Mouse (Mus musculus) heart, postnatal 0 days (tissue): ENCODE data around the gene Atp6v0d1. TPM values are rescaled to one million over a fixed set of nuclear protein-coding genes. Genes with fewer than 3 reads are reported as not detected.

Source experiments
- ATAC-seq: fragments of 200-750 bp; cut with Nextera tagmentation; 2 replicates; pipeline ENCODE4 v1.8.0; 2017; ENCODE audit warnings: low read depth, moderate number of reproducible peaks, moderate library complexity; ENCODE audit not compliant: insufficient read depth
- DNase-seq: peaks from one replicate; pipeline ENCODE4 v3.0.0-alpha.2; 2016; ENCODE audit warnings: low spot score
- H3K27ac ChIP-seq: fragments of 300-500 bp; sonication (generic); 2 replicates; pipeline ENCODE4 v1.5.1; 2014; ENCODE audit warnings: low read depth, mild to moderate bottlenecking
- H3K27me3 ChIP-seq: fragments of 300-500 bp; sonication (generic); 2 replicates; pipeline ENCODE4 v1.6.1; 2014; ENCODE audit warnings: low read length, mixed read lengths; ENCODE audit not compliant: control insufficient read depth, insufficient read depth
- H3K36me3 ChIP-seq: fragments of 300-500 bp; sonication (generic); replicated peaks from 2 replicates; pipeline ENCODE4 v1.6.1; 2014; ENCODE audit warnings: low read length, mixed read lengths; ENCODE audit not compliant: control insufficient read depth, insufficient read depth
- H3K4me1 ChIP-seq: fragments of 300-500 bp; sonication (generic); 2 replicates; pipeline ENCODE4 v1.6.1; 2014; ENCODE audit warnings: antibody characterized with exemption; ENCODE audit not compliant: control insufficient read depth, insufficient read depth
- H3K4me2 ChIP-seq: fragments of 300-500 bp; sonication (generic); 2 replicates; pipeline ENCODE4 v1.6.1; 2014; ENCODE audit warnings: low read depth, mild to moderate bottlenecking, low read length, moderate library complexity
- H3K4me3 ChIP-seq: fragments of 300-500 bp; sonication (generic); 2 replicates; pipeline ENCODE4 v1.5.1; 2014; ENCODE audit warnings: low read depth, low read length
- H3K9ac ChIP-seq: fragments of 300-500 bp; sonication (generic); replicated peaks from 2 replicates; pipeline ENCODE4 v1.6.1; 2014; ENCODE audit warnings: low read depth, low read length, mixed read lengths
- H3K9me3 ChIP-seq: fragments of 300-500 bp; sonication (generic); replicated peaks from 2 replicates; pipeline ENCODE4 v1.6.1; 2016; ENCODE audit warnings: low read length; ENCODE audit not compliant: control insufficient read depth
- CTCF ChIP-seq: IDR thresholded peaks from 2 replicates; pipeline ENCODE4 v1.5.1; 2016; ENCODE audit warnings: antibody characterized with exemption, control low read depth, low read depth
- EP300 ChIP-seq: IDR thresholded peaks from 2 replicates; pipeline ENCODE4 v1.6.1; 2016; ENCODE audit warnings: antibody characterized with exemption, low read depth
- WGBS: fragments of 180-500 bp; shearing (Covaris S2); extraction: QIAGEN DNeasy Blood & Tissue Kit; methylation state at CpG from one replicate; pipeline ENCODE4 v1.1.7; 2014; 5-methylcytosine and 5-hydroxymethylcytosine counted together
- microRNA counts: library from miRNA; unstranded; fragments of <30 nt; microRNA quantifications from one replicate; lab custom pipeline; 2015
- microRNA-seq: library from miRNA; unstranded; fragments of <30 nt; microRNA quantifications from one replicate; pipeline ENCODE4, GENCODE M21; 2016
- polyA plus RNA-seq: library from polyadenylated mRNA; unstranded; fragments of >200 nt; fragmentation: Nextera tagmentation; extraction: Ambion mirVana; gene quantifications from 2 replicates; pipeline ENCODE4 v1.2.1, GENCODE M21; 2015
- total RNA-seq: library from RNA; depleted of rRNA; stranded (reverse); fragments of >200 nt; gene quantifications from 2 replicates; pipeline ENCODE4 v1.2.3, GENCODE M21; 2014; ENCODE audit warnings: low replicate concordance; rRNA removed

Gene Atp6v0d1
- total and polyA plus RNA-seq, 2 experiments from 2014 or later = 57.5 to 60.8 TPM

- TF ChIP-seq EP300 (no peak), CTCF (no peak)
- Histone ChIP-seq H3K4me2 (peak overlapping the region; percentile 24; the same call in 1 of the 2 replicates), H3K36me3 (peaks cover 16% of the 10 kb centered on the region), H3K9me3 (no peaks in the 10 kb centered on the region), H3K9ac (no peak overlapping the region; the same call in 1 of the 2 replicates), H3K27ac (peak overlapping the region; percentile 65), H3K4me1 (peaks cover 25% of the 10 kb centered on the region), H3K27me3 (no peaks in the 10 kb centered on the region), H3K4me3 (no peak overlapping the region)
- DNase-seq (no peak), ATAC-seq (no peak)
- 17% methylated on average over 5 of the region's 5 CpGs for WGBS
Observed at GRCm38 (mm10) chr8:105474680-105475079, 91.2 kb downstream of the Atp6v0d1 start.

MicroRNA genes within 50 kb of the gene (microRNA counts, 519-probe panel; counts per million panel counts)
- microRNA mmu-miR-1966 (lab: Ali Mortazavi, UCI) = not detected

Small RNAs within 50 kb of the gene (microRNA-seq; reads per million reads assigned to microRNA genes)
- not detected for gene Mir1966

Other genes starting within 250 kb of the Atp6v0d1 start
- 4.0 and 5.8 TPM in 2 replicates for gene Lrrc29, start 239.8 kb downstream of the Atp6v0d1 start, total RNA-seq
- gene Lrrc29, start 239.8 kb downstream of the Atp6v0d1 start, polyA plus RNA-seq = 1.1 and 1.5 TPM in 2 replicates
- 69.3 and 81.0 TPM in 2 replicates for gene Tmem208, start 239.7 kb downstream of the Atp6v0d1 start, total RNA-seq
- gene Tmem208, start 239.7 kb downstream of the Atp6v0d1 start, polyA plus RNA-seq = 66.2 and 68.9 TPM in 2 replicates
- 6.4 and 6.9 TPM in 2 replicates for gene Fhod1, start 218.1 kb downstream of the Atp6v0d1 start, total RNA-seq
- 0.70 and 0.72 TPM in 2 replicates for gene Fhod1, start 218.1 kb downstream of the Atp6v0d1 start, polyA plus RNA-seq
- gene Slc9a5, start 217.2 kb downstream of the Atp6v0d1 start, total RNA-seq = 1.2 and 3.9 TPM in 2 replicates
- gene Slc9a5, start 217.2 kb downstream of the Atp6v0d1 start, polyA plus RNA-seq = 0.27 and 0.41 TPM in 2 replicates
- gene Plekhg4, start 192.8 kb downstream of the Atp6v0d1 start, total RNA-seq = not detected in 2 replicates
- gene Plekhg4, start 192.8 kb downstream of the Atp6v0d1 start, polyA plus RNA-seq = 0.03 and 0.08 TPM in 2 replicates
- not detected in 2 replicates for gene Kctd19, start 152.5 kb downstream of the Atp6v0d1 start, total RNA-seq
- not detected in 2 replicates for gene Kctd19, start 152.5 kb downstream of the Atp6v0d1 start, polyA plus RNA-seq
- 0.23 TPM in 1 of 2 replicates, not detected in the other for gene Lrrc36, start 152.5 kb downstream of the Atp6v0d1 start, total RNA-seq
- 0.36 and 0.56 TPM in 2 replicates for gene Lrrc36, start 152.5 kb downstream of the Atp6v0d1 start, polyA plus RNA-seq
- gene Tppp3, start 94.5 kb downstream of the Atp6v0d1 start, total RNA-seq = 12.9 and 19.8 TPM in 2 replicates
- gene Tppp3, start 94.5 kb downstream of the Atp6v0d1 start, polyA plus RNA-seq = 37.8 and 42.3 TPM in 2 replicates
- 37.8 and 56.2 TPM in 2 replicates for gene Zdhhc1, start 69.1 kb downstream of the Atp6v0d1 start, total RNA-seq
- gene Zdhhc1, start 69.1 kb downstream of the Atp6v0d1 start, polyA plus RNA-seq = 19.1 TPM in 2 replicates
- gene Hsd11b2, start 47.3 kb downstream of the Atp6v0d1 start, total RNA-seq = not detected in 2 replicates
- 0.18 and 0.25 TPM in 2 replicates for gene Hsd11b2, start 47.3 kb downstream of the Atp6v0d1 start, polyA plus RNA-seq
- 10.6 and 15.9 TPM in 2 replicates for gene Ripor1, start 39.2 kb upstream of the Atp6v0d1 start, total RNA-seq
- gene Ripor1, start 39.2 kb upstream of the Atp6v0d1 start, polyA plus RNA-seq = 21.2 and 22.2 TPM in 2 replicates
- gene Ctcf, start 70.5 kb upstream of the Atp6v0d1 start, total RNA-seq = 13.7 and 21.3 TPM in 2 replicates
- gene Ctcf, start 70.5 kb upstream of the Atp6v0d1 start, polyA plus RNA-seq = 42.0 and 42.3 TPM in 2 replicates
- gene Agrp, start 71.3 kb upstream of the Atp6v0d1 start, total RNA-seq = not detected in 2 replicates
- 0.25 and 0.53 TPM in 2 replicates for gene Agrp, start 71.3 kb upstream of the Atp6v0d1 start, polyA plus RNA-seq
- 1.3 and 1.4 TPM in 2 replicates for gene Carmil2, start 120.2 kb upstream of the Atp6v0d1 start, total RNA-seq
- 0.05 and 0.10 TPM in 2 replicates for gene Carmil2, start 120.2 kb upstream of the Atp6v0d1 start, polyA plus RNA-seq
- gene Acd, start 135.1 kb upstream of the Atp6v0d1 start, total RNA-seq = 8.7 and 12.8 TPM in 2 replicates
- 29.1 and 32.1 TPM in 2 replicates for gene Acd, start 135.1 kb upstream of the Atp6v0d1 start, polyA plus RNA-seq
- 14.0 and 15.5 TPM in 2 replicates for gene Pard6a, start 135.1 kb upstream of the Atp6v0d1 start, total RNA-seq
- 16.7 and 18.5 TPM in 2 replicates for gene Pard6a, start 135.1 kb upstream of the Atp6v0d1 start, polyA plus RNA-seq
- not detected in 2 replicates for gene 4933405L10Rik, start 141.6 kb upstream of the Atp6v0d1 start, total RNA-seq
- gene 4933405L10Rik, start 141.6 kb upstream of the Atp6v0d1 start, polyA plus RNA-seq = not detected in 2 replicates
- gene Enkd1, start 142.2 kb upstream of the Atp6v0d1 start, total RNA-seq = 1.1 and 11.1 TPM in 2 replicates
- 4.0 and 5.9 TPM in 2 replicates for gene Enkd1, start 142.2 kb upstream of the Atp6v0d1 start, polyA plus RNA-seq
- gene Gfod2, start 192.6 kb upstream of the Atp6v0d1 start, total RNA-seq = 2.4 and 5.8 TPM in 2 replicates
- gene Gfod2, start 192.6 kb upstream of the Atp6v0d1 start, polyA plus RNA-seq = 6.5 and 6.6 TPM in 2 replicates